Mouse (Mus musculus) bone marrow, adult 2 months (tissue): ENCODE data around the gene Uck2.

Source experiments
- CTCF ChIP-seq: fragments of 200-500 bp; IDR thresholded peaks from 2 replicates; pipeline ENCODE4 v1.5.1; 2011; ENCODE audit warnings: low read length, control low read depth; ENCODE audit not compliant: control insufficient read depth, insufficient read depth
- POLR2A ChIP-seq: fragments of 200-500 bp; IDR thresholded peaks from 2 replicates; pipeline ENCODE4 v1.6.1; 2011; ENCODE audit warnings: low read depth, mild to moderate bottlenecking, control low read depth, low read length, borderline replicate concordance; ENCODE audit not compliant: control insufficient read depth

- TF ChIP-seq CTCF (no peak), POLR2A (no peak)
These were observed 76.3 kb downstream of the Uck2 start for GRCm38 (mm10) chr1:167208816-167209215.
